Mouse (Mus musculus) MEL (cell line): ENCODE data around the gene H2-Q1. TPM values are rescaled to one million over a fixed set of nuclear protein-coding genes. Genes with fewer than 3 reads are reported as not detected.
"Not testable (repeated sequence)": the region's sequence is repeated elsewhere in the genome, so short reads cannot be mapped to it uniquely, and the experiment has no call there.

Experiments used
- DNase-seq: peaks from one replicate; pipeline ENCODE4 v3.0.0; 2011; ENCODE audit warnings: low read depth, low spot score
- H3K27ac ChIP-seq: 2 replicates; pipeline ENCODE4 v1.5.1; 2012; ENCODE audit warnings: low read depth, mild to moderate bottlenecking, control low read depth, low read length, moderate library complexity; ENCODE audit not compliant: control insufficient read depth
- H3K27me3 ChIP-seq, 2 experiments: fragments of 150-350 bp in 1 of 2; sonication (generic) in 1 of 2; 2 replicates each; pipeline ENCODE4 v1.6.1; 2012; ENCODE audit warnings: low read length in 2 of 2, mild to moderate bottlenecking in 2 of 2, improper control_type of control experiment in 1 of 2, moderate library complexity in 1 of 2; ENCODE audit not compliant: insufficient read depth in 2 of 2, control insufficient read depth in 1 of 2
- H3K36me3 ChIP-seq, 2 experiments: 2 replicates each; pipeline ENCODE4 v1.6.1; 2012 to 2014; ENCODE audit warnings: low read length in 2 of 2, improper control_type of control experiment in 1 of 2, inconsistent platforms in 1 of 2, mild to moderate bottlenecking in 1 of 2; ENCODE audit not compliant: insufficient read depth in 2 of 2, control insufficient read depth in 1 of 2
- H3K4me1 ChIP-seq, 2 experiments: fragments of 150-350 bp in 1 of 2; sonication (generic) in 1 of 2; 2 replicates each; pipeline ENCODE4 v1.6.1; 2012; ENCODE audit warnings: low read length in 2 of 2, improper control_type of control experiment in 1 of 2, mild to moderate bottlenecking in 1 of 2; ENCODE audit not compliant: insufficient read depth in 2 of 2, control insufficient read depth in 1 of 2
- H3K4me3 ChIP-seq, 2 experiments: fragments of 150-350 bp in 1 of 2; sonication (generic) in 1 of 2; 2 replicates each; pipeline ENCODE4 v1.5.1; 2012; ENCODE audit warnings: low read depth in 2 of 2, low read length in 2 of 2, mild to moderate bottlenecking in 2 of 2, moderate library complexity in 2 of 2, control low read depth in 1 of 2, improper control_type of control experiment in 1 of 2; ENCODE audit not compliant: control insufficient read depth in 1 of 2, insufficient read depth in 1 of 2
- H3K79me2 ChIP-seq: 2 replicates; pipeline ENCODE4 v1.6.1; 2012; ENCODE audit warnings: mild to moderate bottlenecking, low read length, moderate library complexity; ENCODE audit not compliant: control insufficient read depth, poor library complexity, insufficient read depth
- H3K9ac ChIP-seq: 2 replicates; pipeline ENCODE4 v1.6.1; 2012; ENCODE audit warnings: low read depth, mild to moderate bottlenecking, control low read depth, low read length, moderate library complexity; ENCODE audit not compliant: control insufficient read depth, poor library complexity, severe bottlenecking
- H3K9me3 ChIP-seq: fragments of 150-350 bp; sonication (generic); replicated peaks from 2 replicates; pipeline ENCODE4 v1.6.1; 2012; ENCODE audit warnings: mild to moderate bottlenecking, low read length, improper control_type of control experiment, moderate library complexity; ENCODE audit not compliant: insufficient read depth
- BHLHE40 ChIP-seq: IDR thresholded peaks from 2 replicates; pipeline ENCODE4 v1.6.1; 2012; ENCODE audit warnings: low read depth, mild to moderate bottlenecking, inconsistent platforms, low read length, improper control_type of control experiment, borderline replicate concordance
- CTCF ChIP-seq, 3 experiments: IDR thresholded peaks in 2 of 3; conservative IDR thresholded peaks in 1 of 3; 2 replicates each; pipeline ENCODE4 v1.5.1; 2011 to 2012; ENCODE audit warnings: low read length in 3 of 3, low read depth in 2 of 3, mild to moderate bottlenecking in 2 of 3, improper control_type of control experiment in 1 of 3, inconsistent platforms in 1 of 3, mixed read lengths in 1 of 3, moderate library complexity in 1 of 3; ENCODE audit not compliant: control insufficient read depth in 1 of 3, insufficient read depth in 1 of 3, poor library complexity in 1 of 3, severe bottlenecking in 1 of 3
- MAFK ChIP-seq: IDR thresholded peaks from 2 replicates; pipeline ENCODE4 v1.6.1; 2011; ENCODE audit warnings: low read depth, mild to moderate bottlenecking, low read length, improper control_type of control experiment, borderline replicate concordance
- NRF1 ChIP-seq: IDR thresholded peaks from 2 replicates; pipeline ENCODE4 v1.6.1; 2014; ENCODE audit warnings: low read depth, mild to moderate bottlenecking, inconsistent platforms, low read length, improper control_type of control experiment, moderate library complexity; ENCODE audit not compliant: poor library complexity, insufficient read depth, severe bottlenecking
- TCF12 ChIP-seq: IDR thresholded peaks from 2 replicates; pipeline ENCODE4 v1.6.1; 2014; ENCODE audit warnings: low read depth, mild to moderate bottlenecking, inconsistent platforms, low read length, improper control_type of control experiment, moderate library complexity
- ZMIZ1 ChIP-seq: IDR thresholded peaks from 2 replicates; pipeline ENCODE4 v1.6.1; 2012; ENCODE audit warnings: low read depth, mild to moderate bottlenecking, inconsistent platforms, low read length, improper control_type of control experiment, moderate library complexity
- polyA plus RNA-seq, 2 experiments: library from polyadenylated mRNA; stranded (reverse) in 1 of 2; unstranded in 1 of 2; fragments of >175 nt in 1 of 2; fragments of >200 nt in 1 of 2; gene quantifications; 2 replicates each; pipeline versions ENCODE4 v1.2.1 to v1.2.4; 2012; ENCODE audit warnings: low replicate concordance in 2 of 2, low read depth in 1 of 2; ENCODE audit not compliant: insufficient read length in 2 of 2, insufficient read depth in 1 of 2, missing spikeins in 1 of 2
- total RNA-seq: library from RNA; depleted of rRNA; stranded (reverse); fragments of 300-350 nt; gene quantifications from 2 replicates; pipeline ENCODE4 v1.2.3, GENCODE M21; 2012

H2-Q1 gene
- total and polyA plus RNA-seq, 3 experiments = 0.52 to 1.7 TPM; not detected in 1

DNA sequence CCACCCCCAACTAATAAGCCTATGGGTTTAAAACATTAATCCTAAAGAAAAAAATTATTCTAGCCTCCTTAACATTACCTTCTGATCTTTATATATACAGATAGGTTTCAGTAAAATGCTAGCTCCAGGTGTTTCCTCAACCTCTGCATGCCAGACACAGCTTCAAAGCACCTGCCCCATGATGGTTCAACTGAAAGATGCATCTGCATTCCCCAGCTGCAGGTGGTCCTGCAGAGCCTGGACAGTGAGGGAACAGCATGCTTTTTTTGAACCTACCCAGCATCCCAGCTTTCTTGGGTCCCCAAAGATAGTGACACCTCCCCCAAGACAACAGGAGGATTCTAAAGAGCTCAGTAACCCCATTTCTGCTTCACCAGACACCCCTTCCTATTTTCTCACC lies 1.5 kb upstream of the H2-Q1 start:
- no peaks in the 10 kb centered on the region for H3K36me3 ChIP-seq
- no peaks in the 10 kb centered on the region for H3K79me2 ChIP-seq
- H3K9me3 ChIP-seq = no peaks in the 10 kb centered on the region
- no peaks in the 10 kb centered on the region for H3K4me1 ChIP-seq
- H3K9ac ChIP-seq = no peak overlapping the region
- no peak for DNase-seq
- H3K4me3 ChIP-seq = no peak overlapping the region
- peaks cover 0 to 2% of the 10 kb centered on the region in 2 experiments for H3K27me3 ChIP-seq
- no peak for TF ChIP-seq ZMIZ1
- no peak for TF ChIP-seq NRF1
- no peak for TF ChIP-seq TCF12
- TF ChIP-seq MAFK = no peak
- TF ChIP-seq BHLHE40 = no peak
- TF ChIP-seq, all 39 proteins: peak for 0
- no peak overlapping the region for H3K27ac ChIP-seq

DNA sequence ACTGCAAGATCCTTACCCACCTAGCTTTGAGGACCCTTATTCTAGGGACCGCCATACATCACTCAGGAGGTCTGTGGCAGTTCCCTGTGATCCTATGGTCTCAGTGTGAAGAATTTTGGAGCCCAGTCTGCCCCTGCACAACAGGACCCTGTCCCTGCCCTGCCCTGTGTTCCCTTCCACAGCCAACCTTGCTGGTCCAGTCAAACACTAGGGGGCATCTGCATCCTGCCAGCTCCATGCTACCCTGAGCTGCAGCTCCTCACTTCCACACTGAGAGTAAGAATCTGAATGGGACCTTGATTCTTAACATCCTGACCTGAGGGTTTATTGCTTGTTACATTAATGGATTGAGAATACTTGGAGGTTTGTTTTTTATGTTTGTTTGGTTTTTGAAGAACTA lies 4.9 kb downstream of the H2-Q1 start:
- not testable (repeated sequence) for H3K27ac ChIP-seq, H3K79me2 ChIP-seq, H3K4me3 ChIP-seq, H3K9ac ChIP-seq, H3K27me3 ChIP-seq, DNase-seq, H3K9me3 ChIP-seq, H3K36me3 ChIP-seq, H3K4me1 ChIP-seq
- TF ChIP-seq CTCF (IDR thresholded peaks at IDR 0.05 in 2 of 3, conservative IDR thresholded peaks at IDR 0.05 in 1 of 3; ENCODE audit: control insufficient read depth in 1 of 3, insufficient read depth in 1 of 3, low read depth in 2 of 3, low read length in 3 of 3, poor library complexity in 1 of 3, severe bottlenecking in 1 of 3) = peak in 2 of 3 experiments; percentile 15 to 39; a peak in 3 of 6 replicates

DNA sequence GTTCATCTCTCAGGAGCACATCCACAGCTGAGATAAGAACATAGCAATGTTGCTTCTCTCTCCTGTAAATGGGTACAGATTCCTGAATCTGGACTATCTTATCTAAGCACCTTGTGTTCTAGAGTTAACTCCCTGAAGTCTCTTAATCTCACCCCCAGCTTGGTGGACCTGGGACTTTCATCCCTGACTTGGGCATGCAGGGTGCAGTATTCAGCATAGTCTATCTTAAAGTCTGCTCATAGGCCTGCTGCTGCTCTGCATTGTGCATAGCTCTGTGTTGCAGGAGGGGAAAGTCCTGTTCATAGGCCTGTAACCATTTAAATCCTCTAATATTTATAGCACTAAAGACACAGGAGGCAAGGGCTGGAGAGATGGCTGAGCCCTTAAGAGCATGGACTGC lies 5.8 kb downstream of the H2-Q1 start:
- H3K4me3 ChIP-seq, H3K9me3 ChIP-seq, H3K27me3 ChIP-seq, H3K79me2 ChIP-seq, H3K36me3 ChIP-seq, H3K27ac ChIP-seq, DNase-seq, H3K9ac ChIP-seq, H3K4me1 ChIP-seq: not testable (repeated sequence)

DNA sequence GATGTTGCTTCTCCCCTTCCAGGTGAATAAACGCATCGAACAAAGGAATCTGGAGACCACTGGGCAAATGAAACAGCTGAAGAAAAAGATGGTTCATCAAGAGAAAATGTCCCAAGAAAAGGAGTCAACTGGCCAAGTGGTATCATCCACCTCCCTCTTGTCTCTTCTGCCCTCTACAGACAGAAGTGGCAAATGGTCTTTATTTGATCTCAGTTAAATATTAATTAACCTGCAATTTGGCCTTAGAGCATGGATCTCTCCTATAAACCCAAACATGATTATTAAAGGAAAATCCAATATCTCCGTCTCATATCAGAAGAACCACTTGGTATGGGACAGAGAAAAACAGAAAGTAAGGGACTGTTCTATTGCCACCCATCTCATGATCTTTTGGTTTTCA lies 9.5 kb downstream of the H2-Q1 start:
- not testable (repeated sequence) for H3K27ac ChIP-seq, H3K27me3 ChIP-seq, H3K36me3 ChIP-seq, H3K79me2 ChIP-seq, H3K9me3 ChIP-seq, DNase-seq, H3K4me1 ChIP-seq, H3K4me3 ChIP-seq, H3K9ac ChIP-seq
- peak in 1 of 3 experiments; percentile 15; a peak in 1 of 6 replicates for TF ChIP-seq CTCF (IDR thresholded peaks at IDR 0.05 in 2 of 3, conservative IDR thresholded peaks at IDR 0.05 in 1 of 3; ENCODE audit: control insufficient read depth in 1 of 3, insufficient read depth in 1 of 3, low read depth in 2 of 3, low read length in 3 of 3, poor library complexity in 1 of 3, severe bottlenecking in 1 of 3)

DNA sequence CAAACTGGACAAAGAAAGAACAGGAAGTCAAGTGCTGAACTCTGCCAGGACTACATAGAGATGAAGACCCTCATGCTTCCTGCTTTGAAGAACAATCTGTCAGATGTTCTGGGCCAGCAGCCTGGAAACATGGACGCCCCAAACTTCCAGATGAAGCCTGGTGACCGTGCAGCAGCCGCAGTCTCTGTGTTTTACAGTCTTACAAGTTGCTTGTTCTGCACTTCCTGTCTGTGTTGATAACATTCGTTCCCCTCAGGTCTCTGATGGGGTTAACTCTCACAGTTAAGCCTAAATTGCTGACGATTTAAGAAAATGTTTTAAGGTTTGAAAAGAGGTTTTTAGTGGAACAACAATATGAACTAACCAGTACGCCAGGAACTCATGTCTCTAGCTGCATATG lies 11.3 kb downstream of the H2-Q1 start:
- not testable (repeated sequence) for H3K4me1 ChIP-seq, H3K27ac ChIP-seq, H3K9me3 ChIP-seq, H3K9ac ChIP-seq, DNase-seq, H3K79me2 ChIP-seq, H3K4me3 ChIP-seq, H3K36me3 ChIP-seq, H3K27me3 ChIP-seq
